Mouse (Mus musculus) embryonic fibroblast, embryonic 13.5 days (primary cell): ENCODE data around the gene C2.

Experiments used
- CTCF ChIP-seq: IDR thresholded peaks from 2 replicates; pipeline ENCODE4 v1.5.1; 2011; ENCODE audit warnings: mild to moderate bottlenecking, control low read depth, low read length, moderate library complexity, borderline replicate concordance; ENCODE audit not compliant: insufficient read depth
- POLR2A ChIP-seq: IDR thresholded peaks from 2 replicates; pipeline ENCODE4 v1.6.1; 2011; ENCODE audit warnings: low read depth, mild to moderate bottlenecking, control low read depth, low read length, moderate library complexity

- TF ChIP-seq POLR2A (no peak), CTCF (no peak)
Observed at GRCm38 (mm10) chr17:34896366-34896765, 1.7 kb downstream of the C2 start.
